Mouse (Mus musculus) intestine, embryonic 15.5 days (tissue): Measurements from ENCODE around the gene Slc19a3. TPM values are rescaled to one million over a fixed set of nuclear protein-coding genes. Genes with fewer than 3 reads are reported as not detected.

Experiments
- ATAC-seq: fragments of 200-750 bp; cut with Nextera tagmentation; 2 replicates; pipeline ENCODE4 v1.8.0; 2017; ENCODE audit warnings: moderate TSS enrichment, moderate library complexity
- H3K27ac ChIP-seq: fragments of 300-500 bp; sonication (generic); 2 replicates; pipeline ENCODE4 v1.5.1; 2015; ENCODE audit warnings: mild to moderate bottlenecking, inconsistent platforms
- H3K27me3 ChIP-seq: fragments of 300-500 bp; sonication (generic); replicated peaks from 2 replicates; pipeline ENCODE4 v1.6.1; 2015; ENCODE audit warnings: inconsistent platforms
- H3K36me3 ChIP-seq: fragments of 300-500 bp; sonication (generic); 2 replicates; pipeline ENCODE4 v1.6.1; 2015; ENCODE audit warnings: inconsistent platforms
- H3K4me1 ChIP-seq: fragments of 300-500 bp; sonication (generic); replicated peaks from 2 replicates; pipeline ENCODE4 v1.6.1; 2015; ENCODE audit warnings: inconsistent platforms
- H3K4me2 ChIP-seq: fragments of 300-500 bp; sonication (generic); replicated peaks from 2 replicates; pipeline ENCODE4 v1.6.1; 2015; ENCODE audit warnings: mild to moderate bottlenecking, inconsistent platforms
- H3K4me3 ChIP-seq: fragments of 300-500 bp; sonication (generic); replicated peaks from 2 replicates; pipeline ENCODE4 v1.5.1; 2015; ENCODE audit warnings: inconsistent platforms
- H3K9ac ChIP-seq: fragments of 300-500 bp; sonication (generic); 2 replicates; pipeline ENCODE4 v1.6.1; 2015; ENCODE audit warnings: inconsistent platforms
- H3K9me3 ChIP-seq: fragments of 300-500 bp; sonication (generic); 2 replicates; pipeline ENCODE4 v1.6.1; 2016; ENCODE audit warnings: inconsistent platforms
- WGBS: fragments of 180-500 bp; shearing (Covaris S2); methylation state at CpG from one replicate; pipeline ENCODE4 v1.1.7; 2015; 5-methylcytosine and 5-hydroxymethylcytosine counted together
- polyA plus RNA-seq: library from polyadenylated mRNA; unstranded; fragments of >200 nt; fragmentation: Nextera tagmentation; extraction: Ambion mirVana; gene quantifications from 2 replicates; pipeline ENCODE4 v1.2.1, GENCODE M21; 2015

Gene Slc19a3
- polyA plus RNA-seq, 1 experiment from 2014 or later, result 1.0 TPM

- H3K4me3 ChIP-seq, result no peak overlapping the region
- WGBS, result 76% methylated on average over 3 of the region's 3 CpGs
- no peak overlapping the region for H3K9ac ChIP-seq
- no peak for ATAC-seq
- no peak overlapping the region for H3K4me2 ChIP-seq
- no peaks in the 10 kb centered on the region for H3K9me3 ChIP-seq
- no peaks in the 10 kb centered on the region for H3K27me3 ChIP-seq
- no peaks in the 10 kb centered on the region; the same call in 1 of the 2 replicates for H3K4me1 ChIP-seq
- H3K27ac ChIP-seq, result no peak overlapping the region
- H3K36me3 ChIP-seq, result no peaks in the 10 kb centered on the region
These were observed 44.3 kb downstream of the Slc19a3 start for GRCm38 (mm10) chr1:82993947-82994346.

- no peak overlapping the region for H3K9ac ChIP-seq
- peak overlapping the region; percentile 48 for H3K27ac ChIP-seq
- ATAC-seq, result peak; percentile 77
- H3K27me3 ChIP-seq, result no peaks in the 10 kb centered on the region
- no peaks in the 10 kb centered on the region; the same call in 1 of the 2 replicates for H3K4me1 ChIP-seq
- no peaks in the 10 kb centered on the region for H3K9me3 ChIP-seq
- no peak overlapping the region for H3K4me3 ChIP-seq
- H3K36me3 ChIP-seq, result no peaks in the 10 kb centered on the region
- H3K4me2 ChIP-seq, result no peak overlapping the region
- WGBS, result 66% methylated on average over 6 of the region's 6 CpGs
These were observed 46.2 kb downstream of the Slc19a3 start for GRCm38 (mm10) chr1:82992093-82992492.

- Histone ChIP-seq H3K27me3 (no peaks in the 10 kb centered on the region), H3K4me2 (no peak overlapping the region), H3K4me1 (no peaks in the 10 kb centered on the region; the same call in 1 of the 2 replicates), H3K36me3 (no peaks in the 10 kb centered on the region), H3K27ac (peak overlapping the region; percentile 57), H3K4me3 (no peak overlapping the region), H3K9ac (no peak overlapping the region), H3K9me3 (no peaks in the 10 kb centered on the region)
- WGBS, result 58% methylated on average over 3 of the region's 3 CpGs
- ATAC-seq, result peak; percentile 87
These were observed 46.7 kb downstream of the Slc19a3 start for GRCm38 (mm10) chr1:82991596-82991995.

DNA sequence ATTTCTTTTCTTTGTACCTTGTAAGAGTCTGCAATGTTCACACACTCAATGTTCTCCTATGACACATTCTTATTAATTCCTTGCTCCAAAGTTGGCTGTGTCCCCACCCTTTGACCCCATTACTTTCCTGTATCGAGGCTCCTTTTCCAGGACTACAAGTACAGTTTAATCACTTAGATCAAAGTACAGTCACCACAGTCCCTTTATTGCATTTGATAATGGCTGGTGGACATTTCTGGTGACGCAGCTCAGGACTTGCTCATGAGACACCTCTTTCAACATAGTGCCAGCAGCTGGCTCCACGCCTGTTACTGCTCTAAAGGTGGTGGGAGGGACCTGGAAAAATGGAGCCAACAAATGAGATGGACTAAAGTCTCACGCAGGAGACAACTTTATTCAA is 47.2 kb downstream of the Slc19a3 start:
- 47% methylated on average over 4 of the region's 4 CpGs for WGBS
- no peak overlapping the region for H3K4me2 ChIP-seq
- H3K27ac ChIP-seq, result peak overlapping the region; percentile 69
- H3K27me3 ChIP-seq, result no peaks in the 10 kb centered on the region
- H3K36me3 ChIP-seq, result no peaks in the 10 kb centered on the region
- no peak overlapping the region for H3K4me3 ChIP-seq
- H3K9me3 ChIP-seq, result no peaks in the 10 kb centered on the region
- no peak overlapping the region for H3K9ac ChIP-seq
- peak; percentile 91 for ATAC-seq
- H3K4me1 ChIP-seq, result no peaks in the 10 kb centered on the region; the same call in 1 of the 2 replicates

DNA sequence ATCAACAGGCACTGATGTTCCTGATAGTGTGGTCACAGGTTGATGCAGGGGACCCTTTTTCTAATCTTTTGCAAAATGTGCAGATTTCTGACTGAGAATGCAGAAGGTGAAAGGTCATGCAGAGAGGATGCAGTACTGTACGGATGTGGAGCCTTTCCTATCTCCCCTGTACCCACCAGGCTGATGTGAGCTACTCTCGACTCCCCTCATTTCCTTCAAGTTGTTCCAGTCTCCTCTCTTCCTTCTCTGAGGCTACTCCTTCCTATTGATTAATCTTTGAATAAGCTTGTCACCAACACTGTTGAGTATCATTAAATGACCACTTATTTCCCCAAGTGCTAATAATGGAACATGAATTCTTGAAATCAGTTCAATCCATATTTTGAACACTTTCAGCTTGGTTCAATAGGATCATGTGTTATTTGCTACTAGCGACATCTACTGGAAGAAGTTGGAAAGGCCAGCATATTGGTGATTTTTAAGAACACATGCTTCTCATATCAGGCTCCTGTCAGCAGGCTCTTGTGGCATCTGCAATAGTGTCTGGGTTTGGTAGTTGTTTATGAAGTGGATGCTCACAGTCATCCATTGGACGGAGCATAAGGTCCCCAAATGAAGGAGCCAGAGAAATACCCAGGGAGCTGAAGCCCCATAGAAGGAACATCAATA is 50.6 kb downstream of the Slc19a3 start:
- Histone ChIP-seq H3K4me2 (no peak overlapping the region), H3K4me3 (no peak overlapping the region), H3K36me3 (no peaks in the 10 kb centered on the region), H3K9ac (no peak overlapping the region), H3K27ac (no peak overlapping the region), H3K9me3 (no peaks in the 10 kb centered on the region), H3K27me3 (no peaks in the 10 kb centered on the region), H3K4me1 (no peaks in the 10 kb centered on the region; the same call in 1 of the 2 replicates)
- 36% methylated on average over 4 of the region's 4 CpGs for WGBS
- no peak for ATAC-seq

- H3K9me3 ChIP-seq, result no peaks in the 10 kb centered on the region
- H3K4me2 ChIP-seq, result no peak overlapping the region
- H3K4me1 ChIP-seq, result no peaks in the 10 kb centered on the region; the same call in 1 of the 2 replicates
- H3K4me3 ChIP-seq, result no peak overlapping the region
- no peak overlapping the region for H3K27ac ChIP-seq
- H3K9ac ChIP-seq, result no peak overlapping the region
- WGBS, result 88% methylated on average over 6 of the region's 6 CpGs
- no peaks in the 10 kb centered on the region for H3K27me3 ChIP-seq
- no peaks in the 10 kb centered on the region for H3K36me3 ChIP-seq
- no peak for ATAC-seq
These were observed 51.5 kb downstream of the Slc19a3 start for GRCm38 (mm10) chr1:82986738-82987137.

DNA sequence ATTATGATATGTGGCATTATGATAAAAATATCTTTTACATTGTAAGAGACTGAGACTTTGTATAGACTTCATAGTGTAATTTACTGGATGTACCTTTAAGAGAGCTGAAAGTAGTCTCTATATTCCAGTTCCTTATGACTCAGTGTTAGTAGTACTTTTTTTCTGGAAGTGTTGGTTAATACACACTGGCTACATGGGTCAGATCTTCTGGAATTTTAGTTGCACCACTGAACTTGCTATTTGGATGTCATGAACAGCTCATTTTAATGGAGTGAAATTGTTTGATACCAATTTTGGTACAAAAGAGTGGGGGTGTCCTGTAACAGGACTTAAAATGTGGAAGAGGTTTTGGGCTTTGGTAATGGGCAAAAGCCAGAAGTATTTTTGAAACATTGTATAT is 60.4 kb downstream of the Slc19a3 start:
- no peak overlapping the region for H3K4me2 ChIP-seq
- H3K9me3 ChIP-seq, result no peaks in the 10 kb centered on the region
- no peaks in the 10 kb centered on the region for H3K4me1 ChIP-seq
- H3K36me3 ChIP-seq, result no peaks in the 10 kb centered on the region
- no peaks in the 10 kb centered on the region for H3K27me3 ChIP-seq
- no peak overlapping the region for H3K4me3 ChIP-seq
- H3K27ac ChIP-seq, result no peak overlapping the region
- no peak for ATAC-seq
- H3K9ac ChIP-seq, result no peak overlapping the region

GRCm38 (mm10) chr1:82975750-82976149 is 62.5 kb downstream of the Slc19a3 start:
- no peak overlapping the region for H3K9ac ChIP-seq
- no peaks in the 10 kb centered on the region for H3K36me3 ChIP-seq
- ATAC-seq, result no peak
- H3K27me3 ChIP-seq, result no peaks in the 10 kb centered on the region
- 82% methylated on average over 5 of the region's 5 CpGs for WGBS
- no peak overlapping the region for H3K4me2 ChIP-seq
- H3K4me1 ChIP-seq, result no peaks in the 10 kb centered on the region
- no peak overlapping the region for H3K4me3 ChIP-seq
- no peaks in the 10 kb centered on the region for H3K9me3 ChIP-seq
- no peak overlapping the region for H3K27ac ChIP-seq

DNA sequence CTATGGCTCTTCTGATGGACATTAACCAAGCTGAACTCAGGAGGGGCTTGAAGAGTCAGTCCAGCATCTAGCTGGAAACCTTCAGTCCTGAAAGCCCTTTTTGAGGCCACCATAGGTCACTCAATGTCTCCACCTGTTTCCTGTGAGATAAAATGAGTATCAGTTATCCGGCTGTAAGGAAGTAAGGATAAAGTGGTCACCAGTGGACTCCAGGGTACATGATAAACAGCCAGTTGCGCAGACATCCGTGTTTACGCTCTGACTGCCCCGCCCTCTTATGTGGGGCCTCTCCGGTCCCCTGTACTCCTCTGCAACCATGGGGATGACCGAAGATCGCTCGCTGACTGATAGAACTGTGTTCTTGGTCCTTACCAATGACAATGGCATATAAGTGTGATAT is 63.9 kb downstream of the Slc19a3 start:
- H3K4me2 ChIP-seq, result no peak overlapping the region
- H3K36me3 ChIP-seq, result no peaks in the 10 kb centered on the region
- no peak overlapping the region for H3K27ac ChIP-seq
- H3K9me3 ChIP-seq, result no peaks in the 10 kb centered on the region
- H3K4me3 ChIP-seq, result no peak overlapping the region
- WGBS, result 76% methylated on average over 9 of the region's 9 CpGs
- peak; percentile 49; the same call in 1 of the 2 replicates for ATAC-seq
- H3K27me3 ChIP-seq, result no peaks in the 10 kb centered on the region
- H3K4me1 ChIP-seq, result no peaks in the 10 kb centered on the region
- H3K9ac ChIP-seq, result no peak overlapping the region

GRCm38 (mm10) chr1:82973901-82974300 is 64.3 kb downstream of the Slc19a3 start:
- no peak for ATAC-seq
- no peaks in the 10 kb centered on the region for H3K9me3 ChIP-seq
- no peak overlapping the region for H3K4me2 ChIP-seq
- H3K9ac ChIP-seq, result no peak overlapping the region
- 70% methylated on average over 6 of the region's 6 CpGs for WGBS
- H3K27me3 ChIP-seq, result no peaks in the 10 kb centered on the region
- H3K36me3 ChIP-seq, result no peaks in the 10 kb centered on the region
- H3K27ac ChIP-seq, result no peak overlapping the region
- no peaks in the 10 kb centered on the region for H3K4me1 ChIP-seq
- no peak overlapping the region for H3K4me3 ChIP-seq

- H3K27ac ChIP-seq, result no peak overlapping the region
- no peak overlapping the region for H3K4me3 ChIP-seq
- no peaks in the 10 kb centered on the region for H3K27me3 ChIP-seq
- no peaks in the 10 kb centered on the region for H3K4me1 ChIP-seq
- ATAC-seq, result no peak
- no peaks in the 10 kb centered on the region for H3K36me3 ChIP-seq
- H3K9ac ChIP-seq, result no peak overlapping the region
- WGBS, result 87% methylated on average over 1 of the region's 1 CpGs
- no peaks in the 10 kb centered on the region for H3K9me3 ChIP-seq
- no peak overlapping the region for H3K4me2 ChIP-seq
These were observed 65.0 kb downstream of the Slc19a3 start for GRCm38 (mm10) chr1:82973244-82973643.

DNA sequence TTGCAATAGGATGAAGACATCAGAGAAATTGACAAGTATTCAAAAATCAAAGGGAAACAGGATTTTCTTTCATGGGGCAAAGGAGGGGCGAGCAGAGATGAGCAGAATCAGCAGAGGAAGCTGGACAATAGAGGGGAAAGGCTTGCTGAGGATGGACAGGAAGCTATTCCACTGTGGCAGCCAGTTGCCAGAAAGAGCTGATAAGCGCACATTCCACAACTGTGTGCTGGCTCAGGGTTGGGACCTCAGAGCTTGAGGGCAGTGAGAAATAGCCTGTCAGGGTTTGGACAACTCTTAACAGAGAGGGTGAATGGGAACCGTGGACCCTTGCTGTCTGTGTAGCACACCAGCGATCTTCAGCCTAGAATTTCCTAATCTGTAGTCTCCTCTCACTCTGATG is 66.2 kb downstream of the Slc19a3 start:
- Histone ChIP-seq H3K27me3 (no peaks in the 10 kb centered on the region), H3K36me3 (no peaks in the 10 kb centered on the region), H3K9ac (no peak overlapping the region), H3K4me1 (no peaks in the 10 kb centered on the region), H3K4me2 (no peak overlapping the region), H3K4me3 (no peak overlapping the region), H3K27ac (no peak overlapping the region), H3K9me3 (no peaks in the 10 kb centered on the region)
- ATAC-seq, result no peak
- WGBS, result 44% methylated on average over 4 of the region's 4 CpGs

- H3K36me3 ChIP-seq, result no peaks in the 10 kb centered on the region
- H3K9ac ChIP-seq, result no peak overlapping the region
- H3K4me1 ChIP-seq, result no peaks in the 10 kb centered on the region
- H3K27ac ChIP-seq, result no peak overlapping the region
- no peak overlapping the region for H3K4me2 ChIP-seq
- H3K27me3 ChIP-seq, result no peaks in the 10 kb centered on the region
- ATAC-seq, result no peak
- 67% methylated on average over 3 of the region's 3 CpGs for WGBS
- no peak overlapping the region for H3K4me3 ChIP-seq
- no peaks in the 10 kb centered on the region for H3K9me3 ChIP-seq
These were observed 71.8 kb downstream of the Slc19a3 start for GRCm38 (mm10) chr1:82966413-82966812.
